Mouse (Mus musculus) 3T3-L1 (cell line): Measurements from ENCODE around the gene Cap2.

Experiments
- DNase-seq: peaks from one replicate; pipeline ENCODE4 v3.0.0-alpha.2; 2015; ENCODE audit warnings: low read depth, low spot score

The Cap2 gene

DNA sequence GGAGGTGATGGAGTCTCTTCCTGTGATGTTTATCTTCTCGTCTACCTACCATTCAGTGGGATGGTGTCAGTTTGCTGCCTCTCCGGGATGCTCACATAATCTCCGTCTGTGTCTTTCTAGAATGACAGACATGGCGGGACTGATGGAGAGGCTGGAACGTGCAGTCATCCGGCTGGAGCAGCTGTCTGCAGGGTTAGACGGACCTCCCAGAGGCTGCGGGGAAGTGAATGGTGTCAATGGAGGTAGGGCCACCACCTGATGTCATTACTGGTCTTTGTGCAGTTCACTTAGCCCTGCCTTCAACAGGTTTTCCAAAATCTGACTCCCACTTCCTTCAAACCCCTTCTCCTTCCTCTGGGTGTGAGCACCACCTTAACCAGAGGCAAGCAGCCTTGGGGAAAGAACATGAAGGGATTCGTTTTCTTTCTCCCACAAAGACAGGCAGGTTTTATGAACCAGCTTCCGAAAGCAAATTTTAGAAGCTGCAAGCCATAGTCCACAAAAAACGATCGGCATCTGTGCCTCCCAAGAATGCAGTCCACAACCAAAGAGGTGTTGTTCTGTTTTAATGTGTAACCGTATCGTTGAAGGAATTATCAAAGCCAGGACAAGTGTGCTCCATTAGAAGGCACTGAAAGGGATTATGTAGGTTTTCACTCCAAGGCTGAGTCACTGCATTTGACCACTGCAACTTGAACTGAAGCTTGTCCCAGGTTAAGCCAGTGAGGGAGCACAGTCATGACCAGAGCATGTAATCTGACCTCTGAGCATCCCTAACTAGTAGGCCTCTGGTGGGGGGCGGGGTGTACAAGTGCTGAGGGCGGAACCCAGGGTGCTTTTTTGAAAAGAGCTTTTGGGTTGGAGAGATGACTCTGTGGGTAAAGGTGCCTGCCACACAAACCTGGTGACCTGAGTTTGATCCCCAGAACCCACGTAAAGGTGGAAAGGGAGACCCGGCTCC, 23.9 kb downstream of the Cap2 start:
- DNase-seq = no peak

DNA sequence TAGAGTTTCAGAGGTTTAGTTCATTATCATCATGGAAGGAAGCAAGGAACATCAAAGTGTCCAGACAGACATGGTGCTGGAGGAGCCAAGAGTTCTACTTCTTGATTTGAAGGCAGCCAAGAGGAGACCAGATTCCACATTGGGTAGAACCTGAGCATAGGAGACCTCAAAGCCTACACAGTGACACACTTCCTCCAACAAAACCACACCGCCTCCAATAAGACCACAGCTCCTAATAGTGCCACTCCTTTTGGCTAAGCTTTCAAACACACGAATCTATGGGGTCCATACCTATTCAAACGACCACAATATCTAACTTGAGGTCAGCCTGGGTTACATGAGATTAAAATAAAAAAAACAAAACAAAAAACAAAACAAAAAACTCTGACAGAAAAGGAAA, 25.0 kb downstream of the Cap2 start:
- DNase-seq = no peak

DNA sequence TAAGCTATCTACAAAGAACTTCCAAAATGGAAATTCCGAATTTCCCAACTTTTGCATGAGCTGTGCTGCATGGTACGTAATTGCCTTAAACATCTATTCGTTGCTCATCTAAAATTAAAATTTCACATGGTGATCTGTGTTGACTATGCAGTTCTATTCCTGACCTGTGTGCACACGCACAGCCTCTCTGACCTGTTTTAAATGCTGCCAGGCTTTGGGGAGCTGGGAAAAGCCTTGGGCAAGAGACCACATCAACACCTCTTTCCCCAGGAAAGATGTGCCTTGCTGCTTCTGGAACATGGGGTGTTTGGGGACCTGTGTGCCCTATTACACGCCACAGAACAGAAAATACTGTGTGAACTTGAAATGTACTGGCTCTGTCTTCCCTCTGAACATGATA, 25.7 kb downstream of the Cap2 start:
- no peak for DNase-seq

DNA sequence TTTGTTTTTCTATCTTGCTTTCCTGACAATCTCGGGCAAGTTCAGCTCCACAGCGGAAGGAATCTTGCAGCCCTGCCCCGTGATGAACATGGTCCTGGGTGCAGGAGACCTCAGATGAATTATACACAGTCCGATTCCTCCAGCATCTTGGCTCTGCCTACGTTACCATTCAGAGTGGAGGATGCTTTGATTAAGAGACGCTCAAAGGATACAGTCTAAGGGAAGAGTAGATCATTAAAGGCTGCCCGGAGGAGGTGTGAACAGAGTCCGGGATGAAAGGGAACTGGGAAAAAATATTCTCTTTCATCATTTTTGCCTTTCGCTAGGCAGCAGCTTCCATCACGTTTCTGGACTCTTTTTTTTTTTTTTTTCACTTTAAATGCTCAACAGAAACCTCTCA, 27.4 kb downstream of the Cap2 start:
- no peak for DNase-seq

DNA sequence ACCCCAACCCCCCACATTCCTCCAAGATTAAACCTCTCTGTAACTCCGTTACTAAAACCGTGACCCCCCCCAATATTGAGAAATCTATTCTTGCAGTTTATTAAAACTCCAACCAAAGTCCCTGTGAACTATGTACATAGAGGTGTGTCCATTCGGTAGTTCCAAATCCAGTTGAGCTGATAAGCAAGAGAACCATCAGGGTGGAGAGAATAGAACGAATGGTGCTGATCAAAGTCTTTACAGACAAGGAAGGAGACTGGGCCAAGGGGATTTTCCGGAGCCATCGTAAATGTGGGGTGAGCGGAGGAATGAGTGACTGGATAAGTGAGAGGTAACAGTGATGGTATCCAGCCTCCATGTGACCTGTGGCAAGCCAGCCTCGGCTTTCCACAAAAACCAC, 28.9 kb downstream of the Cap2 start:
- no peak for DNase-seq

DNA sequence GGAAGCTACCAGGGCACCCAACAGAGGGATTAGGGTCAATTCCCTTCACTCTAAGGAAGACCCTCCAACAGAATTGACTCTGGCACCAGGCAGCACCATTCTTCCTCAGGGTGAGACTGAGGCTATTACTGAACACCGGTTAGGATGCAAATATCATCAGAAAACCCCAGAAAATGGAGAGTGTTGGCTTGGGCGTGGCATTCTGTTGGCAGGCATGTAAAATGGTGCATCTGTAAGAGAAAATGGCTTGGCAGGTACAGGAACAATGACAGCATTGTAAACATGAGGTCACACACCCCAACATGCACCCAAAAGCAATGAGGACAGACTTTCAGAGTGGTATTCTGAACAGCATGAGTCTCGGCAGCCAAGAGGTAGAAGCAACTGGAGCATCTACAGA, 30.0 kb downstream of the Cap2 start:
- no peak for DNase-seq

DNA sequence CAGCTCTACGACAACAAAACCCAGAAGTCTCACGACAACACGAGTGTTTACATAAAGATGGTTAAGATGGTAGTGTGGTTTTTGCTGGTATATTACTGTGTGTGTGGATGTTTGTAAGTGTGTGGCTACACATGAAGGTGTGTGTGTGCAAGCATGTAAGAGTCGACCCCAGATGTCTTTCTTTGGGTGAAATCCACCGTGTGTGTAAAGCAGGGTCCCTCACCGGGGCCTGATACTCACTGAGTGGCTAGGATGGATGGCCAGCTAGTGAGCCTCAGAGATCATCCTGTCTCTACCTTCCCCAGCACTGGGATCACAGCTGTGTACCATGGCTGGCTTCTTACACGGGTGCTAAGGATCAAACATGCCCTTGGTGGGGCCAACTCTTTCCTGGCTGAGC, 30.6 kb downstream of the Cap2 start:
- DNase-seq = no peak

DNA sequence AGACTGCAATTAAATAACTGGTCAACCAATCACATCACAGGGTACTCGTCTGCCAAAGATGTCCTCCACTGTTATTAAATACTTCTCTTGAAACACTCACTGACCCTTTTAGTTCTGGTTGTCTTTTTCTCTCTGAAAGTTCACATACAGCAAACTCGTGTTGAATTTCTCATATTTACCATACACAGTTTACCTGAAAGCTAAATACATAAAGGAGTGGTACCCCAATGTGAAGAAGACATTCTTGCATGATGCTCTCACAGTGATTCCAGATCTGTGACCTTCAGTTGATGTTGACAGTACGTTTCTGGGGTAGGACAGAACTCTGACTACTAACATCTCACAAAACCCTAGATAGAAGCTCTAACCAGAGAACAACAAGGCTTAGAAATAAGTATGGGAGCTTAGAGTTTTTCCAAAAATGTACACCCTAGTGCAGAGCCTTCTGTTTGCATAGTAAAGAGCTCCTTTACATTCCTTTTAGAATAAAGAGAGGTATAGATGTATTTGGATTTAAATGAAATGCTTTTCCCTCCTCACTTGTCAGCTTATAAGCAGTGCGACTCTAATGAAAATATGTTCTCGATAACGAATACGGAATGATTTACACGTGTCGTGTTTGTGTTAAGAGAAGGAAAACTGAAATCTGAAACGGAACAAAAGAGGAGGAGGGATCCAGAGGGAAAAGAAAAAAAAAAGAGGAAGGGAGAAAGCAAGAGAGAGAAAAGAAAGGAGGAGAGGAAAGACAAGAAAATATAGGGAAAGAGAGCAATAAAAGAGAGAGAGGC, 31.9 kb downstream of the Cap2 start:
- no peak for DNase-seq

DNA sequence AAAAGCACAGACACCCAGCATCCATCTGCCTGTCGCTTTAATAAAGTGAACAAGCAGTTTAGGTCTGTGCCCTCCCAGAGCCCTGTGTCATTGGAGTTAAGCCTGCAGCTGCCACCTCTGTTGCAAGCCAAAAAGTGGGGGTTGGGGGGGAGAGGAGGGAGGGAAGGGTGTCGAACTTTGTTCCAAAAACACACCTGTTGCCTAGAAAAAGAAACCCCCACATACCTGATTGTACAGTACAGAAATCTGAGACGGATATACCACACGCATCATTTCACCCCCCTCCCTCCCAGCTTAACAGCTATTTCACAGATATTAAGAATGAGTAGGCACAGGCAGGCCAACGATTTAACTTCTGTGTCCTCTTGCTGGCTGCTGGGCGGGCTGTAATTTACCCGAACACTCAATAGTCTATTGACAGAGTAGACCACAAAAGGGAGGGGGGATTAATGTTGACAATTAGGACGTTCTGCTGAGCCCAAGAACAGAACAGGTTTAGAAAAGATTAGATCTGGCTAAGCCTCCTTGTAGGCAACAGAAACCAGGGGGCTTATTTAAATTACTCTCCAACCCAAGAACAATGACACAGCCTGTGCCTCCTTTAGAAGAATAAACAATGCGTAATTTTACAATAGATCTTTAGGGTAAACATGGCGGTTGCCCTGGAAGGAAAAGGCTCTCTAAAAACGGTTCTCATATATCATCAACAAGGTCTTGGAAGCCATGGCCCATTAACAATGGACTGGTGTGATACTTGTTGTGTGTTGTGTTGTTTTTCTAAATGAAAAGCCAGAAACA, 32.7 kb downstream of the Cap2 start:
- no peak for DNase-seq

DNA sequence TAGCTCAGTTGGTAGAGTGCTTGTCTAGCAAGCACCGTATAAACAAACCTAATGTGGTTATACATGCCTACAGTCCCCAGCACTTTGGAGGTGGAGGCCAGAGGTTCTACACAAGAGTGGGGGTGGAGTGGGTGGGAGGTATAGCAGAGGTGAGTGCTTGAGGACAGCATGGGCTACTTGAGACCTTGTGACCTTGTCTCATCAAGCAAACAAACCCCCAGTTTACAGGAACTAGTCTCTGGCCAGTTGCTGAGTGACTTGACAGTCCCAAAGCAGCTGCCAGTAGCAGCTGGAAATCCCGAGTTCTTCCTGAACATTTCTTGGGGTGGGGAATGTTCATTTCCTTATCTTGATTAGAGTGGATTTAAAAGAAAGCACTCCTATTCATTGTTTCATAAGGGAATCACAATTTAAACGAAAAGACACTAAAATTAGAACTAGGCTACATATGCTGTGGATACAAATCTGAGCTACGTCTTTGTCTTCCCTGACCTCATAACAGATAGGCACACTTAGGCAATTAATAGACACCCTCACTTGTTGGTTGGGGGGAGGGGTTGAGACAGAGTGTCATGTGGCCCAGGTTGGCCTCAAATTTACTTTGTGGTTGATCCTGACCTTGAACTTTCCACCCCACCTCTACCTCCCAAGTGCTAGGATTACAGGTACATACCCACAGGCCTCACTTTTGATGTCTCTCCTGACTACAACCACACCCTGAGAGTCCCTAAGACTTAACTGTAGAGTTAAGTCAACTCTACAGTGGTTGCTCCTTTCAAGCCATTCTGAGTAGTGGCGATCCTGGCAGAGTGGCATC, 33.5 kb downstream of the Cap2 start:
- no peak for DNase-seq

DNA sequence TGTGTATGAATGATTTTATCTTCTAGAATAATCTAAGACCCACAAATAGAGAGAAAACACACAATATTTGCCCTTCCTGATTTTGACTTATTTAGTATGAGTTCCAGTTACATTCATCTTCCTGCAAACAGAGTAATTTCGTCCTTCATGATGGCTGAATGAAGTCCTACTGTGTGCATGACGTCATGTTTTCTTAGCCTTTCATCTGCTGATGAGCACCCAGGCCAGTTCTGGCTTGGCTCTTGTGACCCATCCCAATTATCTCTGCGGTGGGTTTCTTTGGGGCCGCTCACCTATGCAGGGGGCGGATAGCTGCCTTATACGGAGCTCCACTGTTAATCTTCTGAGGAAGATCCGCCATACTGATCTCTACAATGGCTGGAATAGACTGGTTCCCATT, 37.6 kb downstream of the Cap2 start:
- DNase-seq = no peak

DNA sequence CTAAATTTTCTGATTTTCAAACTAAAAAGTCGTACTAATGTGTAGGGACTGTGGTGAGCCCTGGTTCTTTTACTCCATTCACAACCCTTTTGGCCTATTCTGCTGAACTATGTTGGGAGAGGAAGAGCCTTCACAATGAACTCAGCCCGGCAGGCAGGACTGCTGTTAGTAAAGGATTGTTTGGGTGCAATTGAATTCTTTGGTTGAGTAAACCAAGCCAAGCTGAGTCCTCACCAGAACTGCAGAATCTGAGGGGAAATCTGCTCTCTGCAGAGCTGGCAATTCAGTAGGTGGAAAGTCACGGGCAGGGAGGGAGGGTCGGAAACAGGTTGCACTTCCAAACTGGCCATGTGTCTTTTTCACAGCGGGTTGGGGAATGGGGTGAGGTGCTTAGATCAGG, 39.3 kb downstream of the Cap2 start:
- no peak for DNase-seq

DNA sequence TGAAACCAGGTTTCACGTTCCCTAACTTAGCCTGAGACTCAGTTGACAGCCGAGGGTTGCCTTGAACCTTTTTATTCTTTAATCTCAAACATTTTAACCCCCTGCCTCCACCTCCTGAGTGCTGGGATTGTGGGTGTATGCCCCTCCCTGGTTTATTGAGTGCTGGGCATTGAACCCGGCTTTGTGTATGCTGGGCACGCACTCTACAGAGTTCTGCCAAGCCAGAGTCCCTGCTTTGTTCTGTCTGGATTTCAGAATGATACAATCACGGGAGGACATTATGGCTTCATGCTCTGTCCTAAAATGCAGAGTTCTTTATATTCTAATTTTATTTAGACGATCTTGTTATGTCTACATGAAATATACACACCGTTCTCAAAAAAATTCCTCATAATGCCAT, 41.1 kb downstream of the Cap2 start:
- no peak for DNase-seq

DNA sequence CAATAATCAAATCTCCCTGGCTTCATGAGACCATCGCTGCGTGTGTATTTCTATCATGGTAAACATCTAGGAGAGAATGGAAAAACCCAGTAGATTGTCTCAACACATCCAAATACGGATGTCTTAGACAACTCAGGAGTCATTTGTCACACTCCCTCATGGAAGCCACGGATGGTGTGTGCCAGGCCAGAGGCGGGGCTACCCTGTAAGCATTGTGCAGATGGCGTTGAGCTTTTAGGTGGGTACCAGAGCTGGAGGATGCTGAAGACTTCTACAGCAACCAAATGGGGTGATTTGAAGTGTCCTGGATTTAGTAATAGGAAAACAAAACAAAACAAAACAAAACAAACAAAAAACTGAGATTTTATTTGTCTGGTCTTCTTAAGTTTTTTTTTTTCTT, 43.0 kb downstream of the Cap2 start:
- DNase-seq = no peak

DNA sequence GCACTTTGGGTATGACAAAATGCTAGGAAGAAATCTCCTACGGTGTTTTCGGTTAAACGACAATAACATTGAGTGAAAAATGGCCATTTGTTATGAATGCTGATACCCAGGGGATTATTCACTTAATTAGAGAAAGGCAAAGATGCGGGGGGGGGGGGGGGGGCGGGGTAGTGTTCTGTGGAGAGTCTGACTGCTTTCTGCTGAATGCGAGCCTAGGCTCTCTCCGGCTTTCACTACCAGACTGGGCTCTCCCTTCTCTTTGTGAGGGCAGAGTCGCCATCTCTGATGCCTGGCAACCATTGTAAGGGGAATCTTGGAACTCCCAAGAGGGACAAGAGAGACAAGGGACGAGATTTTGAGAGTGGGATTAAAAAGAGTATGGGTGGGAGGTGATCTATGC, 43.4 kb downstream of the Cap2 start:
- no peak for DNase-seq

DNA sequence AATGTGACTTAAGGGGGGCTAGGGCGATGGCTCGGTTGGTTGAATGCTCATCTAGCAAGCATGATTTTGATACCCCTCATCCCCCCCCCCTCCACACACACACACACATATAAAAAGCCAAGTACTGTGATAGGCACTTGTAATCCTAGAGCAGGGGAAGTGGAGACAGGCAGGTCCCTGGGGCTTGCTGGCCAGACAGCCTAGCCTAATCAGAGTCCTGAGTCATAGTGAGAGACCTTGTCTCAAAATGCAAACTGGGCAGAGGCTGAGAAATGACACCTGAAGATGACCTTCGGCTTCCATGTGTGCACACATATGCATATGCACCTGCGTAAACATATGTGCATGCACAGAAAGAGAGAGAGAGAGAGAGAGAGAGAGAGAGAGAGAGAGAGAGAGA, 45.2 kb downstream of the Cap2 start:
- no peak for DNase-seq

DNA sequence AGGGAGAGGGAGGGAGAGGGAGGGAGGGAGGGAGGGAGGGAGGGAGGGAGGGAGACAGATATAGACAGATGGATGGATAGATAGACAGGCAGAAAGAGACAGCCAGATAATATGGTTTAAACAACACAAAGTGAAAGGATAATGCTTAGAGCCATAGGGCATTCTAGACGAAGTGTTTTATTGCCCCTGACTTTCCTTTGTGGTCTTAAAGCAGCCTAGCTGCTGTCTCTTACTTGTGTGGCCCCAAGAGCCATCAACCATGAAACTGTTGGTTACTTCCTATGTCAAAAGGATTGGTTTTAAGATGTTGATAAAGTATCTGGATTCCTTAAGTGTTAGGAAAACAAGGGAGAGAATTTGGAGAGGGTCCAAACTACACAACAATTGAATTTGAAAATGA, 45.6 kb downstream of the Cap2 start:
- DNase-seq = no peak

DNA sequence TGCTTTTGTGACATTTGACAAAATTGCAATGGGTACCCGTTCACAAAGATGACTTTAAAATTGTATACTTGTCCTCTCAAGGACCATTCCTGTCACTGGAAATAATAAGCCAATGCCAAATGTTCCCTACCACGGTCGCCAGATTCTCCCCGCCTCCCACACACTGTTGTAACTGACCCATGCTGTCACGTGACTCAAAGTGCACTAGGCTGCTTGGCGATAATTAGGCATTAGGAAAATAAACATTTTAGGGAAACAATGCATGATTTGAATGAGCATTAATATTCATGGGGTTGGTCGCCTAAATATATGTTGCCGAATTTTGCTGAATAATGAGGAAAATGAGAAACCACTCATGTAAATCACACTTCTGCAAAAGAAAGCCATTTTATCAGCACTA, 46.5 kb downstream of the Cap2 start:
- no peak for DNase-seq

DNA sequence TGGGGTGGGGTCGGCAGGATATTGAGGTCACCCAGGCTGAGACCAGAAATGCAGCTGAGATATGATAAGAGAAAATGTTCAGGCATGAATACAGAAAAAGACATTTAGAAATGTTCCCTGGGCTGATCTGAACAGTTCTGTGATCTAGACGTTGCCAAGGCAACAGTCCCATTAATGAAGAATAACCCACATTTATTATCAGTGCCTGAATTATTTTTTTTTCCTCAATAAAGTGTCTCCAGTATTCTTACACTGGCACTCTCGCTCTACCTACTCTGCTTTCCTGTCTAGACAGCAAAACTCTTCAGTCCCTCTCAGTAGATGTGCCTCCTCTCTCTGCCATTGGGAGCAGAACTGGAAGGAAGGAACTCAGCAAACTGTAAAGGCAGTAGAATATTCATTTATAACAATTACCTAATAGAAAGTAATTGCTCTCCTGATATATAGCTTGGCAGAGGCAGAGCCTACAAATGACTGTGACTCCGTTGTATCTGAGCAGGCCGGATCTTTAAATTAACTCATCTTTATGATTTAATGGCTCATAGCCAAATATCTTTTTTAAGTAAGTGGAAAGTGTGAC, 47.0 kb downstream of the Cap2 start:
- DNase-seq = no peak

DNA sequence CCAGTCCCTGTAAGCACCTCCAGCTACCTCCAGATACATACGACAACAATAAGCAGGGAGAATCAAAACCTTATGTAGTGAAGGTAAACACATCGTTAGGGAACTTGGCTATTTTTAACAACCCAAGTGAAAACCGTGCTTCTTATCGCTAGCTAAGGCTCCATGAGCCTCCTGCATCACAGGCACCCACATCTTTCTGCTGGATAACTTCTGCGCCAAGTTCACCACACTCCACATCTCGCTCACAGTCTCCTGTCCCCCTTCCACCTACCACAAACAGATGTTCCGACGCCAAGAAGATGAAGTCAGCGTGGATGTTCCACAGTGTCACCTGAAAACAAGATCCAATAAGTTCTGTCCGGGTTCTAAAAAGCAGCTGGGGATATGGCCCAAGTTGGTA, 49.0 kb downstream of the Cap2 start:
- no peak for DNase-seq

DNA sequence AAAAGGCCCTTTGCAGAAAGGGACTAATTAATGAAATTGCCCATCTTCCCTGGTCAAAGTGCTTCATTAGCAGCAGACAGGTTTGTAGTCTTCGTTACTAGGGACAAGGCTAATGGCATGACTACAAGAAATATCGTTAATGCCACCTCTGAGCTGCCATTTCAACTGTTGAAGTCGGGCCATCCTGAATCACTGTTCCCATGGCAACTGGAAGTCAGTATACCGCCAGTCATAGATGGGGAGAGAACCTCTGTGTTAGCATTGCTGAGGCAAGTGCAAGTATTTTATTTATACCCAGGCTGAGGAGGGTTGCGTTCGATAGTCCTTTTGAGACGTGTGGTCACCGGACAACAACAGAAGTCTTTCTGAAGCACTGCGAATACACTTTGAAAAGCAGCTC, 53.1 kb downstream of the Cap2 start:
- DNase-seq = no peak
